Mouse (Mus musculus): ENCODE results near the gene Plekha4.

- peak; percentile 89 for TF ChIP-seq CTCF (IDR thresholded peaks at IDR 0.05; ENCODE audit: control insufficient read depth, insufficient read depth, insufficient replicate concordance, low read depth, low read length)
- no peak for TF ChIP-seq POLR2A (IDR thresholded peaks at IDR 0.05; ENCODE audit: control insufficient read depth, low read depth, low read length)
Measured at GRCm38 (mm10) chr7:45593118-45593815, 67.1 kb downstream of the Plekha4 start.

All from testis, adult 2 months (tissue).